ENCODE assay signal across 16 mouse cellular contexts in the genomic region with DNA sequence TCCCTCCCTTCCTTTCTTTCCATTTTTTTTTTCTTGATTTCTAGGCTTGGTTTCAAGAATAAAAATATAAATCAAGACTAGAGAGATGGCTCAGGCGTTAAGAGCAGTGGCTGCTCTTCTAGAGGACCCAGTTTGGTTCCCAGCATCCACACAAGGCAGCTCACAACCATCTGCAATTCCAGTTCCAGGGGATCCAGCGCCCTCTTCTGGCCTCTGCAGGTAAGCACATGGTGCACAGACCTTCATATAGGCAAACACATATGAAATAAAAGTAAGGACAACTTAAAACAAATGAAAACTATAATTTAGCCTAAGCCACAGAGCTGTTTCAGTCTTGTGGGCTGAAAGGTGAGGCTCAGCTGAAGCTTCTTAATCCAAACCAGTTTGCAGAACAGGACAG.
DNase-seq lines count a peak whose midpoint lies in the region; ATAC-seq and TF ChIP-seq lines count a peak whose summit lies in the region.
"Had no signal": no experiment of that assay in that cellular context is flagged by ENCODE, and none has a peak within 500 bp of the region (broad histone marks: within the 10 kb centered on the region; RNA-seq: fewer than 3 reads in every experiment).

No protein-coding gene starts in this region.

- peaks cover 33% of the 10 kb centered on the region for H3K36me3 ChIP-seq in kidney, postnatal 0 days (ENCODE audit: insufficient read depth, low read length)
- no peaks in the 10 kb centered on the region for H3K36me3 ChIP-seq in testis, adult 2 months (ENCODE audit: control insufficient read depth, insufficient read depth, low read length)

- no peak for TF ChIP-seq POLR2A in testis, adult 2 months (IDR thresholded peaks at IDR 0.05; ENCODE audit: control insufficient read depth, low read depth, low read length)

- TF ChIP-seq CTCF in gastrocnemius, adult 2 months (IDR thresholded peaks at IDR 0.05) = peak; percentile 30
- TF ChIP-seq CTCF in kidney, postnatal 0 days (IDR thresholded peaks at IDR 0.05; ENCODE audit: low read depth) = peak; percentile 42; the same call in 1 of the 2 replicates
- peak; percentile 67; the same call in 1 of the 2 replicates for TF ChIP-seq CTCF in testis, adult 2 months (IDR thresholded peaks at IDR 0.05; ENCODE audit: control insufficient read depth, insufficient read depth, insufficient replicate concordance, low read depth, low read length)

- H3K4me1 ChIP-seq in kidney, postnatal 0 days (replicated peaks; ENCODE audit: insufficient read depth, low read length) = no peaks in the 10 kb centered on the region
- H3K4me1 ChIP-seq in testis, adult 2 months (ENCODE audit: control insufficient read depth, insufficient read depth, low read length) = no peaks in the 10 kb centered on the region; the same call in 1 of the 2 replicates

- H3K9me3 ChIP-seq in kidney, postnatal 0 days (replicated peaks; ENCODE audit: low read length) = no peaks in the 10 kb centered on the region
- H3K9me3 ChIP-seq: forebrain, embryonic 12.5 days; midbrain, embryonic 13.5 days had no signal

- no peak overlapping the region for H3K4me3 ChIP-seq in gastrocnemius, adult 2 months
- no peak overlapping the region for H3K4me3 ChIP-seq in kidney, postnatal 0 days (replicated peaks; ENCODE audit: low read depth, low read length)
- no peak overlapping the region for H3K4me3 ChIP-seq in testis, adult 2 months (ENCODE audit: control insufficient read depth, low read depth, low read length)
- H3K4me3 ChIP-seq: forebrain, embryonic 12.5 days; midbrain, embryonic 13.5 days; neural tube, embryonic 12.5 days had no signal

- H3K4me2 ChIP-seq in kidney, postnatal 0 days (ENCODE audit: low read length) = no peak overlapping the region
- H3K4me2 ChIP-seq: forebrain, embryonic 12.5 days; midbrain, embryonic 13.5 days; neural tube, embryonic 12.5 days had no signal

- DNase-seq in gastrocnemius, adult 2 months = no peak
- DNase-seq in gastrocnemius, postnatal 4 days (ENCODE audit: low spot score in 2 of 2) = no peak
- DNase-seq in kidney, postnatal 0 days (ENCODE audit: low spot score) = no peak
- no peak for DNase-seq in kidney, adult 18-20 months
- no peak for DNase-seq in testis, postnatal 14 days (ENCODE audit: low spot score)
- peak; percentile 41 for DNase-seq in testis, postnatal 10 days (ENCODE audit: low spot score)
- no peak for DNase-seq in layer of hippocampus, adult 18-20 months (ENCODE audit: low spot score in 2 of 2)
- DNase-seq: adrenal gland, adult 8-10 months; gastrocnemius, postnatal 14 days; kidney, adult 9 months; left cerebral cortex, postnatal 4 days had no signal

- no peak overlapping the region for H3K9ac ChIP-seq in kidney, postnatal 0 days (ENCODE audit: low read depth, low read length)
- H3K9ac ChIP-seq: forebrain, embryonic 12.5 days; midbrain, embryonic 13.5 days; neural tube, embryonic 12.5 days had no signal

- no peak overlapping the region for H3K27ac ChIP-seq in gastrocnemius, adult 2 months
- H3K27ac ChIP-seq in kidney, postnatal 0 days = no peak overlapping the region
- no peak overlapping the region for H3K27ac ChIP-seq in testis, adult 2 months (ENCODE audit: control insufficient read depth, insufficient read depth, low read depth, low read length)
- H3K27ac ChIP-seq: forebrain, embryonic 12.5 days; midbrain, embryonic 13.5 days; neural tube, embryonic 12.5 days had no signal

- H3K27me3 ChIP-seq in kidney, postnatal 0 days (ENCODE audit: insufficient read depth, low read length) = no peaks in the 10 kb centered on the region
- H3K27me3 ChIP-seq in testis, adult 2 months (ENCODE audit: control insufficient read depth, insufficient read depth, low read length) = no peaks in the 10 kb centered on the region
- H3K27me3 ChIP-seq: forebrain, embryonic 12.5 days; midbrain, embryonic 13.5 days; neural tube, embryonic 12.5 days; Patski had no signal

- WGBS in kidney, postnatal 0 days = 63% methylated on average over 2 of the region's 2 CpGs

- intact Hi-C loops in gastrocnemius, adult 2 months (cut with DNase I) = loop anchor here (2.0 kb wide), 1 partner anchor 59 kb away; no protein-coding TSS in a partner anchor

- ATAC-seq in kidney, postnatal 0 days (replicated peaks; ENCODE audit: low FRiP score, low read depth) = no peak
- ATAC-seq: midbrain, embryonic 13.5 days; Patski had no signal
